Mouse (Mus musculus) embryonic facial prominence, embryonic 14.5 days (tissue): ENCODE data around the gene Evpl. TPM values are rescaled to one million over a fixed set of nuclear protein-coding genes. Genes with fewer than 3 reads are reported as not detected.
A peak's percentile ranks its signal among the peaks of the same experiment; 100 is the strongest.

Source experiments
- ATAC-seq: fragments of 200-750 bp; cut with Nextera tagmentation; 2 replicates; pipeline ENCODE4 v1.8.0; 2017; ENCODE audit warnings: low read depth, moderate number of reproducible peaks, moderate TSS enrichment
- DNase-seq: peaks from one replicate; pipeline ENCODE4 v3.0.0-alpha.2; 2015; ENCODE audit warnings: low spot score
- H3K27ac ChIP-seq: fragments of 300-500 bp; sonication (generic); replicated peaks from 2 replicates; pipeline ENCODE4 v1.5.1; 2014; ENCODE audit warnings: low read depth, mild to moderate bottlenecking, low read length, moderate library complexity
- H3K27me3 ChIP-seq: fragments of 300-500 bp; sonication (generic); replicated peaks from 2 replicates; pipeline ENCODE4 v1.6.1; 2014; ENCODE audit warnings: low read length; ENCODE audit not compliant: control insufficient read depth, insufficient read depth
- H3K36me3 ChIP-seq: fragments of 300-500 bp; sonication (generic); 2 replicates; pipeline ENCODE4 v1.6.1; 2014; ENCODE audit warnings: low read length, mixed read lengths; ENCODE audit not compliant: control insufficient read depth, insufficient read depth
- H3K4me1 ChIP-seq: fragments of 300-500 bp; sonication (generic); 2 replicates; pipeline ENCODE4 v1.6.1; 2014; ENCODE audit warnings: antibody characterized with exemption, low read length; ENCODE audit not compliant: control insufficient read depth, insufficient read depth
- H3K4me2 ChIP-seq: fragments of 300-500 bp; sonication (generic); 2 replicates; pipeline ENCODE4 v1.6.1; 2014; ENCODE audit warnings: low read depth, mild to moderate bottlenecking, low read length, moderate library complexity, mixed read lengths
- H3K4me3 ChIP-seq: fragments of 300-500 bp; sonication (generic); 2 replicates; pipeline ENCODE4 v1.5.1; 2014; ENCODE audit warnings: low read depth, mild to moderate bottlenecking, low read length
- H3K9ac ChIP-seq: fragments of 300-500 bp; sonication (generic); 2 replicates; pipeline ENCODE4 v1.6.1; 2014; ENCODE audit warnings: low read depth, mild to moderate bottlenecking, low read length, moderate library complexity, mixed read lengths
- H3K9me3 ChIP-seq: fragments of 300-500 bp; sonication (generic); 2 replicates; pipeline ENCODE4 v1.6.1; 2016; ENCODE audit warnings: low read length; ENCODE audit not compliant: control insufficient read depth
- WGBS: fragments of 180-500 bp; shearing (Covaris S2); extraction: QIAGEN DNeasy Blood & Tissue Kit; methylation state at CpG from one replicate; pipeline ENCODE4 v1.1.7; 2014; 5-methylcytosine and 5-hydroxymethylcytosine counted together
- polyA plus RNA-seq: library from polyadenylated mRNA; unstranded; fragments of >200 nt; fragmentation: Nextera tagmentation; extraction: Ambion mirVana; gene quantifications from 2 replicates; pipeline ENCODE4 v1.2.1, GENCODE M21; 2014

Evpl gene
- polyA plus RNA-seq, 1 experiment from 2014 or later, result 10.1 TPM

- H3K27ac ChIP-seq, result peak overlapping the region; percentile 67
Observed at GRCm38 (mm10) chr11:116186360-116186759, 51.5 kb downstream of the Evpl start.

GRCm38 (mm10) chr11:116185836-116186235 lies 52.0 kb downstream of the Evpl start:
- Histone ChIP-seq H3K27ac (peak overlapping the region; percentile 67; the same call in 1 of the 2 replicates), H3K36me3 (peaks cover 67% of the 10 kb centered on the region)
- ATAC-seq, result no peak

More at GRCm38 (mm10) chr11:116186360-116186759, 51.5 kb downstream of the Evpl start:
- no peak overlapping the region for H3K4me3 ChIP-seq
- no peaks in the 10 kb centered on the region for H3K9me3 ChIP-seq
- ATAC-seq (no peak), DNase-seq (peak; percentile 32)
- WGBS, result 62% methylated on average over 11 of the region's 11 CpGs
- no peak overlapping the region for H3K9ac ChIP-seq
- H3K4me1 ChIP-seq, result 0 out of 2 replicates have a peak, but pooled peaks cover 2% of the 10 kb centered on the region
- no peak overlapping the region for H3K4me2 ChIP-seq
- H3K27me3 ChIP-seq, result no peaks in the 10 kb centered on the region
- peaks cover 72% of the 10 kb centered on the region for H3K36me3 ChIP-seq

GRCm38 (mm10) chr11:116178411-116179121 lies 59.3 kb downstream of the Evpl start:
- no peak for ATAC-seq
- Histone ChIP-seq H3K4me3 (no peak overlapping the region), H3K27ac (no peak overlapping the region), H3K27me3 (no peaks in the 10 kb centered on the region), H3K36me3 (peaks cover 81% of the 10 kb centered on the region), H3K9me3 (no peaks in the 10 kb centered on the region), H3K4me2 (no peak overlapping the region), H3K4me1 (no peaks in the 10 kb centered on the region), H3K9ac (no peak overlapping the region)
- DNase-seq, result no peak
- 86% methylated on average over 18 of the region's 20 CpGs for WGBS

More at GRCm38 (mm10) chr11:116185836-116186235, 52.0 kb downstream of the Evpl start:
- WGBS, result 67% methylated on average over 3 of the region's 3 CpGs
- H3K27me3 ChIP-seq, result no peaks in the 10 kb centered on the region
- H3K9ac ChIP-seq, result no peak overlapping the region
- no peaks in the 10 kb centered on the region for H3K9me3 ChIP-seq
- no peak overlapping the region for H3K4me3 ChIP-seq
- H3K4me2 ChIP-seq, result no peak overlapping the region
- 0 out of 2 replicates have a peak, but pooled peaks cover 2% of the 10 kb centered on the region for H3K4me1 ChIP-seq
- no peak for DNase-seq

- 88% methylated on average over 7 of the region's 7 CpGs for WGBS
- Histone ChIP-seq H3K9ac (no peak overlapping the region), H3K27me3 (no peaks in the 10 kb centered on the region), H3K27ac (no peak overlapping the region), H3K36me3 (peaks cover 87% of the 10 kb centered on the region), H3K4me3 (no peak overlapping the region), H3K4me1 (no peaks in the 10 kb centered on the region), H3K9me3 (no peaks in the 10 kb centered on the region), H3K4me2 (no peak overlapping the region)
- ATAC-seq, result no peak
- DNase-seq, result no peak
Observed at GRCm38 (mm10) chr11:116176010-116176409, 61.9 kb downstream of the Evpl start.

- Histone ChIP-seq H3K9ac (no peak overlapping the region), H3K4me1 (no peaks in the 10 kb centered on the region), H3K4me3 (no peak overlapping the region), H3K4me2 (no peak overlapping the region), H3K27ac (no peak overlapping the region), H3K9me3 (no peaks in the 10 kb centered on the region), H3K27me3 (no peaks in the 10 kb centered on the region), H3K36me3 (peaks cover 83% of the 10 kb centered on the region)
- ATAC-seq (no peak), DNase-seq (no peak)
- WGBS, result 90% methylated on average over 22 of the region's 22 CpGs
Observed at GRCm38 (mm10) chr11:116174775-116175448, 63.0 kb downstream of the Evpl start.

GRCm38 (mm10) chr11:116171959-116172358 lies 65.9 kb downstream of the Evpl start:
- 87% methylated on average over 2 of the region's 2 CpGs for WGBS
- no peak for ATAC-seq
- Histone ChIP-seq H3K27ac (no peak overlapping the region), H3K9me3 (no peaks in the 10 kb centered on the region), H3K36me3 (peaks cover 57% of the 10 kb centered on the region), H3K4me3 (no peak overlapping the region), H3K27me3 (no peaks in the 10 kb centered on the region), H3K9ac (no peak overlapping the region), H3K4me2 (no peak overlapping the region), H3K4me1 (0 out of 2 replicates have a peak, but pooled peaks cover 2% of the 10 kb centered on the region)
- DNase-seq, result no peak

Other genes starting within 250 kb of the Evpl start
- 140 and 164 TPM in 2 replicates for gene Galk1, start 225.4 kb downstream of the Evpl start, polyA plus RNA-seq
- 1,358 and 1,723 TPM in 2 replicates for gene H3f3b, start 210.1 kb downstream of the Evpl start, polyA plus RNA-seq
- gene Unk, start 207.8 kb downstream of the Evpl start, polyA plus RNA-seq, result 25.1 and 30.3 TPM in 2 replicates
- gene Unc13d, start 160.1 kb downstream of the Evpl start, polyA plus RNA-seq, result 2.0 and 2.6 TPM in 2 replicates
- gene Wbp2, start 151.1 kb downstream of the Evpl start, polyA plus RNA-seq, result 69.0 and 74.9 TPM in 2 replicates
- gene Trim47, start 110.9 kb downstream of the Evpl start, polyA plus RNA-seq, result 25.6 and 29.0 TPM in 2 replicates
- gene Trim65, start 106.9 kb downstream of the Evpl start, polyA plus RNA-seq, result 2.9 and 3.2 TPM in 2 replicates
- 76.4 and 81.3 TPM in 2 replicates for gene Mrpl38, start 99.2 kb downstream of the Evpl start, polyA plus RNA-seq
- gene Fbf1, start 69.9 kb downstream of the Evpl start, polyA plus RNA-seq, result 27.7 and 28.5 TPM in 2 replicates
- 59.8 and 64.1 TPM in 2 replicates for gene Ten1, start 39.2 kb downstream of the Evpl start, polyA plus RNA-seq
- 29.8 and 30.8 TPM in 2 replicates for gene Acox1, start 39.0 kb downstream of the Evpl start, polyA plus RNA-seq
- 91.9 and 92.5 TPM in 2 replicates for gene Srp68, start 36.1 kb upstream of the Evpl start, polyA plus RNA-seq
- gene Galr2, start 42.9 kb upstream of the Evpl start, polyA plus RNA-seq, result 0.29 and 0.60 TPM in 2 replicates
- gene Exoc7, start 69.2 kb upstream of the Evpl start, polyA plus RNA-seq, result 60.5 and 71.2 TPM in 2 replicates
- 7.1 and 13.7 TPM in 2 replicates for gene Foxj1, start 97.3 kb upstream of the Evpl start, polyA plus RNA-seq
- gene Rnf157, start 175.0 kb upstream of the Evpl start, polyA plus RNA-seq, result 17.7 and 18.2 TPM in 2 replicates
- gene Ubald2, start 196.0 kb upstream of the Evpl start, polyA plus RNA-seq, result 46.3 and 47.6 TPM in 2 replicates
- gene Qrich2, start 228.2 kb upstream of the Evpl start, polyA plus RNA-seq, result 0.14 and 0.30 TPM in 2 replicates